Mouse (Mus musculus): ENCODE measurements around the gene Taco1. TPM values are rescaled to one million over a fixed set of nuclear protein-coding genes. Genes with fewer than 3 reads are reported as not detected.

Gene Taco1
- polyA plus RNA-seq, 2 experiments, result 4.8 to 10.0 TPM

DNA sequence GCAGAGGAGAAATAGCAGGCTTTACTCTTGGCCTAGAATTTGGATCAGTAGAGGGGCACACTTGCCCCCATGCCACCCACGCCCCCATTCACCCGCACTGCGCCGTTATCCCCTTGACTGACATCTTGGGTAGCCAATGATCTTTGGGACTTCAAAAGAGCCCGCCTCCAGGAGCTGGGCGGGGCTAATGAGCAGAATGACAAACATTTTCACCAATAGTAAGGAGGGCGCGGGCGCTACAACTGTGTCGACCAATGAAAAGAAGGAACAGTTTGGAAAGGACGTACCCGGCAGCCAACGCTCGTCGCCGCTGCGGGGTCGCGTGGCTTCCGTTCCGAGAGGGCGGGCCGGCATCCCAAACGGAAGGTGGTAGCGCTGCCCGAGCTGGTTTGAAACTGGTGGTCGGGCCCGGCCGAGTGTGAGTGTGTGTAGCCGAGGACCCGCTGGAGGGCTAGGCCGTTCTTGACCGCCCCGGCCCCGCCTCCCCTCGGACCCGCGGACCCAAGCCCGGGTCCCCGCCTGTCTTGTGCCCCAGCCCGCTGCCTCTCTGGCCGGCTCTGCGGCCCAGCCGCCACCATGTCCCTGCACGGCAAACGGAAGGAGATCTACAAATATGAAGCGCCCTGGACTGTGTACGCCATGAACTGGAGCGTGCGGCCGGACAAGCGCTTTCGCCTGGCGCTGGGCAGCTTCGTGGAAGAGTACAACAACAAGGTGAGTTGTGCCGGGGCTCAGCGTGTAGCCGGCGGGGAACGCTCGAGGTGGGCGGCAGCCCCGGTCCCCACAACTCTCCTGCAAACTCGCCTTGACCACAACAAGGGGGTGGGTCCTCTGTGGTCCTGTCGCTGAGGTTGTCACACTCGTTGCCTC is 29.1 kb upstream of the Taco1 start, which contains the start of gene Dcaf7:
TSS of gene Dcaf7 (plus strand) at position 325 of the 870 bp plus-strand sequence.
- H3K9me3 ChIP-seq (ENCODE audit: control insufficient read depth, low read length), result no peaks in the 10 kb centered on the region
- no peaks in the 10 kb centered on the region for H3K27me3 ChIP-seq (ENCODE audit: control insufficient read depth, insufficient read depth, low read length)
- peak within 1 kb of the TSS; percentile 70 for H3K9ac ChIP-seq (replicated peaks)
- H3K4me1 ChIP-seq (replicated peaks; ENCODE audit: control insufficient read depth in 2 of 2, insufficient read depth in 2 of 2, low read length in 1 of 2), result peaks cover 16 to 17% of the 10 kb centered on the region in 2 experiments
- TF ChIP-seq CTCF (IDR thresholded peaks at IDR 0.05; ENCODE audit: low read depth) (no peak), EP300 (IDR thresholded peaks at IDR 0.05; ENCODE audit: low read depth) (no peak)
- H3K4me2 ChIP-seq (ENCODE audit: low read depth), result peak within 1 kb of the TSS; percentile 89
- peak within 1 kb of the TSS; percentile 16 for H3K27ac ChIP-seq
- WGBS (ENCODE audit: insufficient replicate concordance), result under 1% methylated on average over 66 of the region's 66 CpGs
- no peaks in the 10 kb centered on the region for H3K36me3 ChIP-seq (replicated peaks; ENCODE audit: control insufficient read depth, insufficient read depth, low read depth)
- ATAC-seq (ENCODE audit: insufficient read depth), result peak; percentile 98
- peak within 1 kb of the TSS; percentile 69 to 90 for H3K4me3 ChIP-seq (ENCODE audit: insufficient read depth in 1 of 2, low read depth in 2 of 2, low read length in 2 of 2)
- peak; percentile 96 to 97 (median 97) for DNase-seq (ENCODE audit: low read depth in 3 of 3, low spot score in 3 of 3)

DNA sequence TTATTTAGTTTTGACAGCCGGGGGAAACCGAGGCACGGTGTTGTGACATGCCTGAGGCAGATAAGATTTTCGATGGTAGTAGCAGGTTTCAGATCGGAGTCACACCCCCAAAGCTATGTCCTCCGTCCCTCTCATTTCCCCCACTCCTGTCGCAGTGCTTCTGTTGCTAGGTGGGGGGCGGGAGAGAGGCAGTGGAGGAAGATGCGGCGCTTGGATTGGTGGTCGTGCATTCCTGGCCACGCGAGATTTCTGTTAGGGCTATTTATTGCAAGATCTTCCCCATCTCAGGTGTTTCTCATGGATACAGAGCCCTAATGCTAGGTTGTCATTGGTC is 28.5 kb upstream of the Taco1 start:
- peak overlapping the region; percentile 70 for H3K9ac ChIP-seq (replicated peaks)
- H3K4me1 ChIP-seq (replicated peaks; ENCODE audit: control insufficient read depth in 2 of 2, insufficient read depth in 2 of 2, low read length in 1 of 2), result peaks cover 16 to 17% of the 10 kb centered on the region in 2 experiments
- DNase-seq (ENCODE audit: low read depth in 3 of 3, low spot score in 3 of 3), result peak in 1 of 3 experiments; percentile 43
- ATAC-seq (ENCODE audit: insufficient read depth), result no peak
- whole genome bisulfite sequencing (ENCODE audit: insufficient replicate concordance), result 1% methylated on average over 13 of the region's 13 CpGs
- no peaks in the 10 kb centered on the region for H3K36me3 ChIP-seq (replicated peaks; ENCODE audit: control insufficient read depth, insufficient read depth, low read depth)
- no peaks in the 10 kb centered on the region for H3K27me3 ChIP-seq (ENCODE audit: control insufficient read depth, insufficient read depth, low read length)
- no peaks in the 10 kb centered on the region for H3K9me3 ChIP-seq (ENCODE audit: control insufficient read depth, low read length)
- TF ChIP-seq EP300 (IDR thresholded peaks at IDR 0.05; ENCODE audit: low read depth), result no peak
- TF ChIP-seq CTCF (IDR thresholded peaks at IDR 0.05; ENCODE audit: low read depth), result peak; percentile 30; the same call in 1 of the 2 replicates
- H3K4me3 ChIP-seq (ENCODE audit: insufficient read depth in 1 of 2, low read depth in 2 of 2, low read length in 2 of 2), result peak overlapping the region; percentile 69 to 78
- peak overlapping the region; percentile 89 for H3K4me2 ChIP-seq (ENCODE audit: low read depth)
- H3K27ac ChIP-seq, result peak overlapping the region; percentile 16; the same call in 1 of the 2 replicates

DNA sequence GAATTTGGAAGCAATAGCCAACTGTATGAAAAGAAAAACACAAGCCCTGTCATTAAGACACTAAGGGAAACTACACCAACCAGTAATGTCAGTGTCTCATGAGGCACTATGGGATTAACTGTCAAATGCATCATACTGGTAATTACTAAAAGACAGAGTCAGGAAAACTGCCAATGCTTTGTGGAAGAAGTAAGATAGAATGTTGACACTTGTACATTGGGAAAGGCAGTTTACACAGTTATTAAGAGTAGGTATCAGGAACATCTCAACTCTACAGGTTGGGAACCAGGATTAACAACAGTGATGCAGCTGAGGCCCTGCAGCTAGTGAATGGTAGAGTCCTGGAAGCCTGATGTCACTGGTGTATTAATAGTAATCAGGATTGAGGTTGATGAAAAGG is 21.5 kb upstream of the Taco1 start:
- ATAC-seq (ENCODE audit: insufficient read depth) (no peak), DNase-seq (ENCODE audit: low read depth in 3 of 3, low spot score in 3 of 3) (no peak)
- H3K27ac ChIP-seq, result no peak overlapping the region
- H3K4me3 ChIP-seq (ENCODE audit: insufficient read depth in 1 of 2, low read depth in 2 of 2, low read length in 2 of 2), result no peak overlapping the region
- no peaks in the 10 kb centered on the region for H3K27me3 ChIP-seq (ENCODE audit: control insufficient read depth, insufficient read depth, low read length)
- no peak overlapping the region for H3K4me2 ChIP-seq (ENCODE audit: low read depth)
- H3K4me1 ChIP-seq (replicated peaks; ENCODE audit: control insufficient read depth in 2 of 2, insufficient read depth in 2 of 2, low read length in 1 of 2), result peaks cover 0 to 11% of the 10 kb centered on the region in 2 experiments; a peak in 3 of 4 replicates
- H3K9ac ChIP-seq (replicated peaks), result no peak overlapping the region
- TF ChIP-seq CTCF (IDR thresholded peaks at IDR 0.05; ENCODE audit: low read depth) (no peak), EP300 (IDR thresholded peaks at IDR 0.05; ENCODE audit: low read depth) (no peak)
- H3K9me3 ChIP-seq (ENCODE audit: control insufficient read depth, low read length), result no peaks in the 10 kb centered on the region
- peaks cover 16% of the 10 kb centered on the region for H3K36me3 ChIP-seq (replicated peaks; ENCODE audit: control insufficient read depth, insufficient read depth, low read depth)

DNA sequence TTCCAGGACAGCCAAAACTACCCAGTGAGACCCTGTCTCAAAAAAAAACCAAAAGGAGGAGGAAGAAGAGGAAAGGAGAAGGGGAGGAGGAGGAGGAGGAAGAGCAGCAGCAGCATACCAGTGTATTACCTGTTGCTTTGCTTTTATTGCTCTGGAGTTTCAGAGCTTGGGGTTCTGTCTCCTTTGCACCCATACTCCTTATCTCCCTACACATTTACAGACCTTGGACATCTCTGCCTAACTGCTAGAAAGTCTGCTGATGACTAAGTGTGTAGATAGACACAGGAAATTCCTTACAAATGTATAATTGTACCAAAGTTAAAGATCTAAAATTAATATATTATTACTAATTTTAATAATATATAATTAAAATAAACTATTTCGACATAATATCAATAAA is 20.6 kb upstream of the Taco1 start:
- H3K36me3 ChIP-seq (replicated peaks; ENCODE audit: control insufficient read depth, insufficient read depth, low read depth), result peaks cover 16% of the 10 kb centered on the region
- no peak overlapping the region for H3K4me2 ChIP-seq (ENCODE audit: low read depth)
- no peaks in the 10 kb centered on the region for H3K9me3 ChIP-seq (ENCODE audit: control insufficient read depth, low read length)
- no peaks in the 10 kb centered on the region for H3K27me3 ChIP-seq (ENCODE audit: control insufficient read depth, insufficient read depth, low read length)
- DNase-seq (ENCODE audit: low read depth in 3 of 3, low spot score in 3 of 3) (no peak), ATAC-seq (ENCODE audit: insufficient read depth) (no peak)
- peaks cover 0 to 11% of the 10 kb centered on the region in 2 experiments; a peak in 3 of 4 replicates for H3K4me1 ChIP-seq (replicated peaks; ENCODE audit: control insufficient read depth in 2 of 2, insufficient read depth in 2 of 2, low read length in 1 of 2)
- H3K27ac ChIP-seq, result no peak overlapping the region
- WGBS (ENCODE audit: insufficient replicate concordance), result 75% methylated on average over 1 of the region's 1 CpGs
- TF ChIP-seq CTCF (IDR thresholded peaks at IDR 0.05; ENCODE audit: low read depth) (no peak), EP300 (IDR thresholded peaks at IDR 0.05; ENCODE audit: low read depth) (no peak)
- H3K4me3 ChIP-seq (ENCODE audit: insufficient read depth in 1 of 2, low read depth in 2 of 2, low read length in 2 of 2), result no peak overlapping the region
- no peak overlapping the region for H3K9ac ChIP-seq (replicated peaks)

DNA sequence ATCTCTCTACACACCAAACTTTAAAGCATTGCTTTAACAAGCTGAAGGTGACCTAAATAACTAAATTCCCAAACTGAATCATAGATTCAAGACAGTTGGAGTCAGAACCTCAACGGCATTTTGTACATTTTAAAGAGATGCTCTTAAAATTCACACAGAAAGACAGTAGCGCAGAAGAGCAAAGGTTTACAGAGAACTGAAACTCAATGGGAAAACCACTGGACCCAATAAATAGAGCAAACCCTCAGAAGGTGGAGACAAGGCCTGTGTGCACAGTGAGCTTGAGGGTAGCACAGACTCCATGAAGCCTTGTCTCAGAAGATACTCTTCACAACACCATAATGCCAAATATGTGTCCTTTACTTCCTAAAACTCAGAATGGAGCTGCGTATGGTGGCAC is 20.1 kb upstream of the Taco1 start:
- peaks cover 0 to 11% of the 10 kb centered on the region in 2 experiments; a peak in 3 of 4 replicates for H3K4me1 ChIP-seq (replicated peaks; ENCODE audit: control insufficient read depth in 2 of 2, insufficient read depth in 2 of 2, low read length in 1 of 2)
- no peaks in the 10 kb centered on the region for H3K9me3 ChIP-seq (ENCODE audit: control insufficient read depth, low read length)
- no peak overlapping the region for H3K27ac ChIP-seq
- no peak for ATAC-seq (ENCODE audit: insufficient read depth)
- no peak overlapping the region for H3K9ac ChIP-seq (replicated peaks)
- WGBS (ENCODE audit: insufficient replicate concordance), result 84% methylated on average over 3 of the region's 3 CpGs
- TF ChIP-seq EP300 (IDR thresholded peaks at IDR 0.05; ENCODE audit: low read depth), result no peak
- TF ChIP-seq CTCF (IDR thresholded peaks at IDR 0.05; ENCODE audit: low read depth), result no peak
- peaks cover 18% of the 10 kb centered on the region for H3K36me3 ChIP-seq (replicated peaks; ENCODE audit: control insufficient read depth, insufficient read depth, low read depth)
- DNase-seq (ENCODE audit: low read depth in 3 of 3, low spot score in 3 of 3), result no peak
- no peaks in the 10 kb centered on the region for H3K27me3 ChIP-seq (ENCODE audit: control insufficient read depth, insufficient read depth, low read length)
- H3K4me2 ChIP-seq (ENCODE audit: low read depth), result no peak overlapping the region
- no peak overlapping the region for H3K4me3 ChIP-seq (ENCODE audit: insufficient read depth in 1 of 2, low read depth in 2 of 2, low read length in 2 of 2)

All from liver, embryonic 14.5 days (tissue).